Mouse (Mus musculus) lung, embryonic 14.5 days (tissue): ENCODE measurements at regions not wholly inside any gene's neighbourhood (a gene's known extent, or its start where the extent isn't known, plus 50 kb on each side); places are given as distances from the start of the nearest gene placed in this dataset.
A peak's percentile ranks its signal among the peaks of the same experiment; 100 is the strongest.

Source experiments
- ATAC-seq: fragments of 200-750 bp; cut with Nextera tagmentation; 2 replicates; pipeline ENCODE4 v1.8.0; 2017; ENCODE audit warnings: mild to moderate bottlenecking, moderate TSS enrichment, moderate library complexity; ENCODE audit not compliant: insufficient read depth
- DNase-seq: peaks from one replicate; pipeline ENCODE4 v3.0.0-alpha.2; 2015
- H3K27ac ChIP-seq: fragments of 300-500 bp; sonication (generic); 2 replicates; pipeline ENCODE4 v1.5.1; 2014; ENCODE audit warnings: low read depth, mild to moderate bottlenecking, moderate library complexity
- H3K27me3 ChIP-seq: fragments of 300-500 bp; sonication (generic); 2 replicates; pipeline ENCODE4 v1.6.1; 2014; ENCODE audit warnings: low read length, control low read depth; ENCODE audit not compliant: insufficient read depth
- H3K36me3 ChIP-seq: fragments of 300-500 bp; sonication (generic); 2 replicates; pipeline ENCODE4 v1.6.1; 2014; ENCODE audit warnings: control low read depth; ENCODE audit not compliant: insufficient read depth
- H3K4me1 ChIP-seq: fragments of 300-500 bp; sonication (generic); 2 replicates; pipeline ENCODE4 v1.6.1; 2014; ENCODE audit warnings: antibody characterized with exemption, control low read depth; ENCODE audit not compliant: insufficient read depth
- H3K4me2 ChIP-seq: fragments of 300-500 bp; sonication (generic); 2 replicates; pipeline ENCODE4 v1.6.1; 2014; ENCODE audit warnings: mild to moderate bottlenecking
- H3K4me3 ChIP-seq: fragments of 300-500 bp; sonication (generic); 2 replicates; pipeline ENCODE4 v1.5.1; 2014; ENCODE audit warnings: low read depth, low read length
- H3K9ac ChIP-seq: fragments of 300-500 bp; sonication (generic); 2 replicates; pipeline ENCODE4 v1.6.1; 2014
- H3K9me3 ChIP-seq: fragments of 300-500 bp; sonication (generic); 2 replicates; pipeline ENCODE4 v1.6.1; 2016; ENCODE audit warnings: low read depth, low read length, control low read depth
- CTCF ChIP-seq: IDR thresholded peaks from 2 replicates; pipeline ENCODE4 v1.5.1; 2016; ENCODE audit warnings: antibody characterized with exemption, low read depth
- WGBS: fragments of 180-500 bp; shearing (Covaris S2); extraction: QIAGEN DNeasy Blood & Tissue Kit; methylation state at CpG from one replicate; pipeline ENCODE4 v1.1.7; 2014; 5-methylcytosine and 5-hydroxymethylcytosine counted together

GRCm38 (mm10) chr11:86428926-86429325, 55.5 kb upstream of the Rnft1 start:
- no peak overlapping the region for H3K4me3 ChIP-seq
- DNase-seq (no peak), ATAC-seq (no peak)
- 27% methylated on average over 3 of the region's 3 CpGs for WGBS
- H3K36me3 ChIP-seq: no peaks in the 10 kb centered on the region
- no peak for TF ChIP-seq CTCF
- H3K4me1 ChIP-seq: no peaks in the 10 kb centered on the region
- no peak overlapping the region for H3K27ac ChIP-seq
- H3K27me3 ChIP-seq: no peaks in the 10 kb centered on the region
- H3K4me2 ChIP-seq: no peak overlapping the region
- no peaks in the 10 kb centered on the region for H3K9me3 ChIP-seq
- H3K9ac ChIP-seq: no peak overlapping the region

- Histone ChIP-seq H3K9me3 (no peaks in the 10 kb centered on the region), H3K4me3 (no peak overlapping the region), H3K9ac (no peak overlapping the region), H3K4me1 (no peaks in the 10 kb centered on the region), H3K27ac (no peak overlapping the region), H3K36me3 (no peaks in the 10 kb centered on the region), H3K4me2 (no peak overlapping the region), H3K27me3 (no peaks in the 10 kb centered on the region)
- no peak for DNase-seq
- TF ChIP-seq CTCF: no peak
- no peak for ATAC-seq
- WGBS: 81% methylated on average over 2 of the region's 2 CpGs
Measured at GRCm38 (mm10) chr11:86430287-86430686, 54.2 kb upstream of the Rnft1 start.

- ATAC-seq: no peak
- no peak for TF ChIP-seq CTCF
- no peaks in the 10 kb centered on the region for H3K9me3 ChIP-seq
- peak; percentile 79 for DNase-seq
- H3K27me3 ChIP-seq: no peaks in the 10 kb centered on the region
- no peak overlapping the region for H3K4me3 ChIP-seq
- H3K36me3 ChIP-seq: no peaks in the 10 kb centered on the region
- 51% methylated on average over 5 of the region's 5 CpGs for WGBS
- peak overlapping the region; percentile 48 for H3K4me2 ChIP-seq
- no peak overlapping the region for H3K9ac ChIP-seq
- no peak overlapping the region for H3K27ac ChIP-seq
- H3K4me1 ChIP-seq: no peaks in the 10 kb centered on the region
Measured at GRCm38 (mm10) chr11:86431550-86431949, 52.9 kb upstream of the Rnft1 start.

- H3K36me3 ChIP-seq: no peaks in the 10 kb centered on the region
- H3K27me3 ChIP-seq: no peaks in the 10 kb centered on the region
- H3K9me3 ChIP-seq: no peaks in the 10 kb centered on the region
- DNase-seq (no peak), ATAC-seq (no peak)
- no peak for TF ChIP-seq CTCF
- H3K4me3 ChIP-seq: no peak overlapping the region
- no peak overlapping the region for H3K9ac ChIP-seq
- no peaks in the 10 kb centered on the region for H3K4me1 ChIP-seq
- no peak overlapping the region for H3K27ac ChIP-seq
- no peak overlapping the region for H3K4me2 ChIP-seq
- 79% methylated on average over 8 of the region's 8 CpGs for WGBS
Measured at GRCm38 (mm10) chr11:86434106-86434505, 50.4 kb upstream of the Rnft1 start.
